Mouse (Mus musculus): Measurements from ENCODE around the gene BC017158.
"Not testable (repeated sequence)": the region's sequence is repeated elsewhere in the genome, so short reads cannot be mapped to it uniquely, and the experiment has no call there.

The BC017158 gene

DNA sequence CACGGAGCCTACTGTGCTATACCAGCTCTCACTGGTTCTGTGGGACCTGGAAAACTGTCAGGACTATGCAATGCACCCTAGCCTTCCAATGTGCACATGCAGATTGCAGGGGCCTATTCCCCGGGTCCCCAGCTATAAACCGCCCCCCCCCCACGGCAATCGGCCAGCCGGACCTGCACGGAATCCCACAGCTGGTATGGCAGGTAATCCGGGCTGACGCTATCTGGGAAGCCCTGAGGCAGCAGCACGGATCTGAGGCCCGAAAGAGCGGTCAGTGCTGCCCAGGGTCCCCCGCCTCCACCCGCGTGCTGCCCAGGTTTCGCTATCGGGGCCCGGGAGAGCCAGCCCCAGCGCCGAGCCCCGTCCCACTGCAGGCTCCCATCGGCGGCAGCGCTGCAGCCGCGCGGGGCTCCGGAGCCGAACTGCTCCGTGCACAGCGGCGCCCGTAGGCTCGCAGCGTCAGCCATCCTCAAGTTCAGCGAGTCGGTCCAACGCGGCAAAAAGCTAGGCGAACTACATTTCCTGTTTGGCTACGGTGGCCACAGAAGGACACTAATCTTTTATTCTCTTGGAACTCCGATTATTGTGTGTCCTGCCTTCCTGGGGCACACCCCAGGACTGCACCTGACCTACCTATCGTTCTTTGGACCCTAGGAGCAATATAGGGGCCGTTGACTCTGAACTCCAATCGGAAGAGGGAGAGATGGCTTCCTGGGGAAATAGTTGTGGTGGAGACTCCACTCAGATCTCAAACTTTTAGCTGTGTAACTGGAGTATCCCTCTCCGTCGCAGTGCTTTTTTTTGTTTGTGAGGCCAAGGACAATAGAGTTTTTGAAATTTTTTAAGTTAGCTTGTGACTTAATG, at the start of gene BC017158:
TSS of gene BC017158 (minus strand) at position 554 of the 864 bp plus-strand sequence.
- peak; percentile 68 for DNase-seq (ENCODE audit: low spot score)

DNA sequence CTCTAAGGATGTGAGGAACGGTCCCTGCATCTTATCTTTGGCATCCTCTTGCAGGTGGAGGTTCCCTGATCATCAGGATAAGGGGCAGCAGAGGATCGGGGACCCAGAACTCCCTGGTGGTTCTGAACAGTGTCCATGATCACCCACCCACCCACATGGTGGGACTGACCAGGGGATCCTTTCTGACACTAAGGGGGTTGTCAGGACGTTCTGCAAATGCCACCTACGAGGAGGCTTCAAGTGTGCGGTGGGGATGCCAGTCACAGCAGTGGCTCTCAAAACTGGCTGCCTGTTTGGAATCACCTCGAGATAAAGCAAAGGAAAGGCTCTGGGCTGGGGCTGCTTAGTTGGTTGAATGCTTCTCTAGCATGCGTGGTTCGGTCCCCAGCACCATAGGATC, 49.0 kb upstream of the BC017158 start:
- DNase-seq (ENCODE audit: low spot score) = no peak

DNA sequence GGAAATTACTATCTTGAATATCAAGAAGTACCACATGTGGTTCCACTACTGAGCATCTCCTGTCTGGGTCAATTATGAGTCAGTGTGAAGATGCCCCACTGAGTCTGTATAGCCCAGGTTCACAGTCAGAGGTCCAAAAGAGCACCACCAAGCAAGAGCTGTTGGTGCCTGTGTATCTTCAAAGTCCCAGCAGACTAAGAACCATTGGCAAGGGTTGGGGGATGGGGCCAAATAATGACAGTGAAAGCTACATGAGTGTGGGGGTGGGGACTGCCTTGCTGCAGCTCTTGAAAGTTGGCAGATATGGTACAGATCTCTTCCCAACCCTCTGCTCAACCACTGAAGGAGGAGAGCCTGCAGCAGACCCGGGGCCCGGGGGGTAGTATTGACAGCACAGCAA, 48.6 kb upstream of the BC017158 start:
- DNase-seq (ENCODE audit: low spot score) = no peak

DNA sequence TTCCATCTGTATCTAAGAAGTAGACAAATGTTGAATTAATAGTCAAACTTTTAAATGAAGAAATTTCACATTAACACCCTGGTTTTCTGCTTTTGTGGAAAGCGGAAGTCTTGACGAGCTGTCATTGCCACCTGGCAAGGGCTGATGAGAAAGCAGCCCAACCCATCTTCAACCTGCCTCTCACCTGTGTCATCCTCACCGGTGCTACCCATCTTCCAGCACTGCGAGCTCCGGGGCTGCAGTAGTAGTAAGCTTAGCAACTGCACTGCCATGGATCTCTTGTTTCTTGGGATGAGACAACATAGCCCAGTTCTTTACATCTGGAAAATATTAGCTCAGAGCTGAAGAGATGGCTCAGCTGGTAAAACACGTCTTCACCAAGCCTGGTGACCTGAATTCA, 47.7 kb upstream of the BC017158 start:
- no peak for DNase-seq (ENCODE audit: low spot score)

DNA sequence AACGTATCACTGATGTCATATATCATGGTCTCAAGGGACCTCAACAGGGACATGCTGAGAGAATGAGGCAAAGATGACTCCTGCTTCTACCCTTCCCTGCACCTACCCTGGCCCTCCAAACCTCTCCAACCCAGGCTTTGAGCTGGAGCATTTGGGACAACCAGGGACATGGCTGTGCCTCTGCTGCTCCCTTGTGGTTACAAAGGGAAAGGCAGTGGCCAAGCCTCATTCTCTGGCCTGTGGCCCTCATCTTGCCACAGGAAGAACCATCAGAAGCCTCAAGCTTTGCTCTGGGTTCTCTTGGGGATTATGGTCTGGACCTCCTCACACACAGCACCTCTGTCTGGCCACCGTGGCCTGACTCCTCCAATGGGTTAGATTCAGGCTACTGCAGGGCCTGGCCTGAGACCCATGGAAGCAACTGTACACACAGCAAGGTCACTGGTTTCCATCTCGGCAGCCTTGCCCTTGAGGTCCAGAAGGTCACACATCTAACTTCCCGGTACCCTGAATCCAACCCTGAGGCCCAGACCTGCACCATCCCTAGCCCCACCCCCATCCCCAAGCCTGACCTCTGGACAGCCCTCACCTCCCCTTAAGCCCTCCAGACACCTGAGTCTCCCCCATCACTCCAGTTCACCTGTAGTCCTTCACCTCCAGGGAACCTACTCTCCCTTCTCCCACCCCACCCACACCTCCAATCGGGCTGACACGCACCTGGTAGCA, 47.1 kb upstream of the BC017158 start:
- peak; percentile 78 for DNase-seq (ENCODE audit: low spot score)

DNA sequence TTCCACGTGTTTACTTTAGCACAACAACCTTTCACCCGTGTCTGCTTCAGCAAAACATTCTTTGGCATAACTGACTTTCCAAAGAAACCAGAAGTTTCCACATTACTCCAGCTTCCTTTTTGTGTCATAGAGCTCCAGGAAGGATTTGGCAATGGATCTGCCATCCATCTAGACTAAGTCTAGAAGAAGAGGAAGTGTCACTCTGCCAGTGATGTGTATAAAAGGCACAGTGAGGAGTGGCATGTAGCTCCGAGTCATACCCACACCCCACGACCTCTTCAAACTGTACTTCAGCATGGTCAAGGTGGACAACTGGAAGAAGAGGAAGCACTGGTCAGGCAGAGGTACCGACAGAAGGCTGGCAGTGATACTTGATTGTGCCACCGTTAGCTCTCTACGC, 46.5 kb upstream of the BC017158 start:
- DNase-seq (ENCODE audit: low spot score) = no peak

DNA sequence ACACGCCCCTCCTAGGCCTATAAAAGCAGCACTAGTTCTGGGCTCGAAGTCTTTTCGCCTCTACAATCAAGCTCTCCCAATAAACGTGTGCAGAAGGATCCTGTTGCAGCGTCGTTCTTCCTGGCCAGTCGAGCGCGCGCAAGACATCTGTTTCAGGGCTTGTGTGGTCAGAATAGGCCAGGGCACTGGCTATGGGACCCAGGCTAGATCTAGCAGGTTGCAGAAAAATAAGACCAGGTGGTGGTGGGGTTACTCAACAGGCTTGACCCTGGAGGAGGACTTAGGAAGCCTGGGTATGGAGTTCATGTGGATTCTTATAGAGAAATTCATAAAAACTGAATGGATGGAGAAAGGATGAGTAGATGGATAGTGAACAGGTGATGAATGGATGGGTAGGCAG, 44.7 kb upstream of the BC017158 start:
- not testable (repeated sequence) for DNase-seq (ENCODE audit: low spot score)

DNA sequence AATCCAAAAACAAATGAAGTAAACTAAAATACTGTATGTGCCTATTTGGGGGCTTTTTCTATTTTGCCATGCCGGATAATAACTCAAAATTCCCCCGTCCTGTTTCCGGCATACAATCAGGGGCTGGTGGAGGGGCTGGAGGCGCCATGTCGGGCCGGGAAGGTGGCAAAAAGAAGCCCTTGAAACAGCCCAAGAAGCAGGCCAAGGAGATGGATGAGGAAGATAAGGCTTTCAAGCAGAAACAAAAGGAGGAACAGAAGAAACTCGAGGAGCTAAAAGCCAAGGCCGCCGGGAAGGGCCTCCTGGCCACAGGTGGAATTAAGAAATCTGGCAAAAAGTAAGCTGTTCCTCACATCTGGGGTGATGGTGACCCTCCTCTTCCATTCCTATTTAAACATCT, 42.4 kb upstream of the BC017158 start:
- DNase-seq (ENCODE audit: low spot score) = not testable (repeated sequence)

DNA sequence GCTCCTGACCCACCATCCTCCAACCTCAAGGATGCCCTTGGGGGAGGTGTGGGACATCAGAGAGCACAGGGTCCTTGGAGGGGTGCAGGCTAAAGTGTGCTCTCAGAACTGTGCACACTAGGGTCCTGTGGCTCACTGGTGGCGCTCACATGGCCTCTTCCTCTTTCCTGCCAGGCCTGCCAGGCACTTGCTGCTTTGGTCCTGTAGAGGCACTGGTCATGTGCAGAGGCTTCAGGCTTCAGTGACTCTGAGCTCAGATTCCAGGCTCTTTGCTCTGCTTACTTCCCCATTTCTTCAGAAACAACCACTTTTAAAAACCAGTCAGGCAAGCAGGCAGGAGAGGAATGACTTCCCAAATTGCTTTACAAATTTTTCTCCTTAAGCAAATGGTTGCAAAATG, 34.9 kb upstream of the BC017158 start:
- peak; percentile 22 for DNase-seq (ENCODE audit: low spot score)

DNA sequence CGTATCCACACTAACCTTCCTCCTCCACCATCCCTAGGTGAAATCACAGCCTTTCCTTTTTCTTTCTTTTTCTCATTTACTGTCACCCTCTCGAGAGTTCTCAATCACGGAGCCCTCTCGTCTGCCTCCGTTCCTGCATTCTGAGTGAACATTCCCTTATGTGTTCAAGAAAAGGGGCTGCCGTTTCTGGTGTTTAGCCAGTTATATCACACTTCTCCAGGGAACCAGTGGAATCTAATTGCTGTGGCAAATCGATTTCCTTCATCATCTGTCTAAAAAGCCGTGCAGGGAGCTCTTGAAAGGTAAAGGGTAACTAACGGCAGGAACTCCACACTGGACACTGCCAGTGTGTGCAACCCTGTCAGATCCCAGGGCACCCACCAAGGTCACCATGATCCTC, 33.0 kb upstream of the BC017158 start:
- no peak for DNase-seq (ENCODE audit: low spot score)

DNA sequence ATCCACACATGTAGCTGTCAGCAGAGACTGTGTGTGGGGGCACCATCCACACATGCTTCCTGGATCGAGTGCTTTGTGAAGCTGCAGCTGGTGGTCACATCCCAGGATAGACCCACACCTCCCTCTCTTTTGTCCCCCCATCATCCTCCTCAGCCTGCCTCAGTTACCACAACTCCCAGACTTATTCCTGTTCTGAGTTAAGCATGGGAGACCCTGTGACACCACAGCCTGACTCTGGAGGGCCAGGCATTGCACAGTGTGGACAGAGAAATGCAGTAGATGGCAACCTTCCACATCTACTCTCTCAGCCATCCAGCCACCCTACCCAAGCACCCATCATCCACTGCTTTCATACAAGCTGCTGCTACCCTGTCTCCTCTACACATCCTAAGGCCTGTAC, 27.0 kb upstream of the BC017158 start:
- no peak for DNase-seq (ENCODE audit: low spot score)

DNA sequence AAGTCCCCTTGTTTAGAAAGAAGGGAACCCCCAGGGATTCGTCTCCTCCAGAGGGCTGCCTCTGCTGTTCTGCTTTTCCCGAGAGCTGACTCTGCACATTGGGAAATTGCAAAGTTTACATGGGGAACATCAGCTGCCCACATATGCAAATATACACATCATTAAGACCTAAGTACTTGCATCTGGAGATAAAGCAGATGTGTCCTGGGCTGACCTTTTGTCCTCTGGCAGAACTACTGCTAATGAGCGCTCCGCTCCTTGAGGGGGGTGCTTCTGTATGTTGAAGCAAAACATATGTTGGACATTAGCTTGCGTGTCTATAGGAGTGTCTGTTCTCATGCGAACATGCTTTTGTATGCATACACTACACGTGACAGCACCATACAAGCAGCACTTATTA, 23.3 kb upstream of the BC017158 start:
- DNase-seq (ENCODE audit: low spot score) = no peak

DNA sequence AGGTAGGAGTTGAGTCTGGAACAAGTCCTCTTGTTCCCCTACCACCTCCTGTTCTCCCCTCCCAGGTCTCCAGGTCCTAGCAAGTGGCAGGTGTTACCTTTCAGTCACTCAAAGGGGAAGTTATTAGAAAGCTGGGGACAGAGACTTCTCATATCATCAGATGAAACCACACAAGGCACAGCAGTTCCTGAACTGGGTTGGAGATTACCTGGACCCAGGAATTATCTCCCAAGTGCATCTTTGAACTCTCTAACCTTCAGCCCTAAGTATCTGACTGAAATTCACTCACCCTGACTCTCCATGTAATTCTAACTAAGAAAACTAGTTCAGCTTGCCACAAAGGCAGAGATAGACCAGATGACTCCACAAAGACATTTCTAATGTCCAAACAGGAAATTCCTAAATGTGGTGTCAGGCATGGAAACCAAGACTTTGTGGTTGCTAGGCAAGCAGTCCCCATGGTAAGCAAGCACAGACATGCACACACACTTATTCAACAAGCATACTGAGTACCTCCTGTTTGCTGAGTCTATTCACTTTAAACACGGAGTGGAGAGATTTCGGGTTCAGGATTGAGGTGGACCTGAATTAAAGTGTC, 22.3 kb upstream of the BC017158 start:
- no peak for DNase-seq (ENCODE audit: low spot score)

DNA sequence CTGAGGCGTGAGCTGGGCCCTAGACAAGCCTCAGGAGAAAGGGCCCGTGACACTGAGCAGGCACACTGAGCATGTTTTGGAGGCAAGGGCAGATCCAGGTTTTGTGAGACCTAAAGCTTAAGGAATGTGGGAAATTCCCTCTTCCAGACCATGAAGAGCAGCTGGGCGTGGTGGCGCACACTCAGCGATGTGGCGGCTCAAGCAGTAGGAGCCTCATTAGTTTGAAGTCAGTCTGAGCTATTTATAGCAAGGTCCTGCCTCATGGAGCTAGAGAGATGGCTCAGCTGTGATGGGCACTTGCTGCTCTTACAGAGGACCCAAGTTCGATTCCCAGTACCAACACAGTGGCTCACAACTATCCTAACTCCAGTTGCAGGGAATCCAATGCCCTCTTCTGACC, 21.2 kb upstream of the BC017158 start:
- no peak for DNase-seq (ENCODE audit: low spot score)

DNA sequence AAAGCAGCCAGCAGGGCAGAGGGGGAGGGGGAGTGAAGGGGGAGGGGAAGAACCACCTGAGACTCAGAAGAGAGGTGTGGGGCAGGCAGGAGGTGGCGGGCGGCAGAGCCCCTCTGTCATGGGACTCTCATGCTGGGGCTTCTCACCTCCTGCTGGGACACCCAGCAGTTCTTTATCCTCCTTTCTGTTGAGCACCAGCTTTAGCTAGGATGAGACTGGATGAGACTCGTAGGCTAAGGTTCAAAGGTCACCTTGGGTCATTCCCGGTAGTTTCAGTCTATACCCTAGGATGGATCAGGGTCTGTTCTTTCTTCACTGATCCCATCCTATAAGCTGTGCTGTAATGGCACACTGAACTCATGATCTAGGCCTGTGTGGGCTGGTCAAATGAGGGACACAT, 19.0 kb upstream of the BC017158 start:
- DNase-seq (ENCODE audit: low spot score) = no peak

DNA sequence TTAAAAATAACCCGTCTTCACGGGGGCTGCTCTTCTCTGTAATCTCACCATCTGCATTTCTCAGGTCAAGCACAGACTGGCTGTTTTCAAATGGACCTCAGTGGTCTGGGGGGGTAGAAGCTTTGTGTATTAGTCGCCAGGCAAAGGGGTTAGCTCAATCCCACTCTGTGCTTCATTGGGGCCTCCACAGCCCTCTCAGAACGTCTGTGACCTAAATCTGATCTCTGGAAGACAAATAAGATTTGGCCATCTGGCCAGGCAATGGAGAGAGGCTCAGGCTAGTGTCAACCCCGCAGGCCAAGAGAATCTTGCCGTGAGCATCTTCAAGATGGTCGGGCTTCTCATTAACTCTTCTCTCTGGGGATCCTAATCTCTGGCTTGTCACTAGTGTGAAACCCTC, 16.5 kb upstream of the BC017158 start:
- DNase-seq (ENCODE audit: low spot score) = no peak

DNA sequence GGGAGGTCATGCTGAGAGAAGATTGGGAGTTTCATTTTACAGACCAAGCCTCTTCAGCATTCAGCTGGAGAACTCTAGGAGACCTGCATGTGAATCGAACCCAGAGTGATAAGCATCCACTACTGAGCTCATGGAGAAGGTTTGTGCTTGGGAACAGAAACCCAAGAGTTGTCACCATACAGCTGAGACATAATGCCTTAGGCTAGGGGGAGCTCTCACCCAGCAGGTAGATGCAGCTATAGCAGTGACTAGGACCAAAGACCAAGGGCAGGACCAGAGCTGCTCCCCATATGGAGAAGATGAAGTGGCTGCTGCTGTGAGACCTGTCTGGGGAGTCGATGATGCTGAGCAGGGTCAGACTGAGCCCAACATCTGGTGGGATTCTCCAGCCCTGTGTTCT, 15.6 kb upstream of the BC017158 start:
- no peak for DNase-seq (ENCODE audit: low spot score)

DNA sequence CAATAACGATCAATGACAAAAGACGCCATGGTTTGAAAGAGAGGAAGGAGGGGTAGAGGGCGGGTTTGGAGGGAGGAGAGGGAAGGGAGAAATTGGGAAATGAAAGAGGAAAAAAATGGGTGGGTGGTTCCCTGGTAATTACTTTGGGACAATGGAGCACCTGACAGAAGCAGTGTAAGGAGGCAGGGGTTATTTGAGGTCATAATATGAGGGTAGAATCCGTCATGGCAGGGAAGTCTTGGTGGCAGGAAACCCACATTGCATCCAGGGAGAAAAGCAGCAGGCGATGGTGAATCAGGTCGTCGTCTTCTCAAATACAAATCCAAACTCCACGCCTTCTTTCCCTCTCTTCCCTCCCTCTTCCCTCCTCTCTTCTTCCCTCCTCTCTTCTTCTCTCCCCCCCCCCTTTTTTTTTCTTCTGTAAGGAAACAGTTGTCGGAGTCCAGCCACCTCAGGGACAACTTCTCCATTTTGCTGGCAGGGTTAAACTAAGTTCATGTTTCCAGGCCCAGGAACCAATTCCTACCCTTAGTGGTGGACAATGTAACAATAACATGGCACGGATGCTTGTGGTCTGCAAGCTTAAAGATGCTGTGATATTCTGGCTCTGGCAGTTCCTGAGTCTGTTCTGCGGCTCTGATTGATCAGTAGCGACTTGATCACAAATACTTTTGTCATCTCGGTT, 14.5 kb upstream of the BC017158 start:
- no peak for DNase-seq (ENCODE audit: low spot score)

DNA sequence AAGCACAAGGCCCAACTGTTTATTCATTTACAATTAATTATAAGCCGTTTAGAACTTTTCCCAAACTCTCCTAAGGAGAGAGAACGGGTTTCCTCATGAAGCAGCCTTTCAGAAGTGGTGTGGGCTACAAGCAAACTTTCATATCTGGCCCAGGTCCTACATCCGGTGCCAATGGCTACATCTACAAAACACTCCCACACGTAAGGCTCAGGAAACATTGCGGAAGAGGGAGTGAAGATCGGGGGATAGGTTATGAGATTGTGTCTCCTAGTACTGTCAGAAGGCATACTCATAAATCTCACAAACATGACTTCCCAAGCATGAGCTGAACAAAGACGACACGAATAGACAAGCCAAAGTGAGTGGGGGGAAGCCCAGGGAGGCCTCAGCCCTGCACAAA, 13.8 kb upstream of the BC017158 start:
- DNase-seq (ENCODE audit: low spot score) = no peak

DNA sequence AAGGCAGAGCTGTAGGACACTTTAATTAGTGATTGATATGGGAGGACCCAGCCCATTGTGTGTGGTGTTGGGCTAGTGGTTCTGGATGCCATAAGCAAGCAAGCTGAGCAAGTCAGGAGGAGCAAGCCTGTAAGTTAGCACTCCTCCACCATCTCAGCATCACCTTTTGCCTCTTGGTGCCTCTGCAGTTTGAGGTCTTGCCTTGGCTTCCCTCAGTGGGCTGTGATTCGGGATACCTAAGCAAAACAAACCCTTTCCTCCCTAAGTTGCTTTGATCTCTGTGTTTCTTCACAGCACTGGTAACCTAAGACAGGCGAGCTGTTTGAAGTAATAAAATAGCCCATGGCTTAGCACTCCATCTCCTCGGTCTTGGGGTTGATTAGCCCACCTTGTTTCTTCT, 13.3 kb upstream of the BC017158 start:
- DNase-seq (ENCODE audit: low spot score) = no peak

DNA sequence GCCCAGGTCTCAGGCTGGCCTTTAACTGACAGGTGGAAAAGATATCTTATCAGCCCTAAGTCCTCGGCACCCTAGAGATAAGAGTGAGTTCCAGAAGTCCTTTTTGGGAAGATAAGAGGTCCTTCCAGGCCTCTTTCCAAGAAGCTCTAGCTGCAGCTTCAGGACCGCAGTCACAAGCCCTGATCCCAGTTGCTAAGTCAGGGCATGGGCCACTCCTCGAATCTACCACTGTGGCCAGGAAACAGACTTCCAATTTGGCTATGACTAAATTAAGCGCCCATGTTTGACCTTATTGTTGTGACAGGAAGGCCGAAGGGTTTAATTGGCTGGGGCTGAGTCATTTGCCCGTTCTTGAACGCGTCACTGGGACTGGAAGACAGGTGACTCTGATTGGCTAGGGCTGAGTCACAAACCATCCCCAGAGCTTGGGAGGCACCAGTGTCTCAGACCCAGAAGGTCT, 12.3 kb upstream of the BC017158 start:
- DNase-seq (ENCODE audit: low spot score) = no peak

DNA sequence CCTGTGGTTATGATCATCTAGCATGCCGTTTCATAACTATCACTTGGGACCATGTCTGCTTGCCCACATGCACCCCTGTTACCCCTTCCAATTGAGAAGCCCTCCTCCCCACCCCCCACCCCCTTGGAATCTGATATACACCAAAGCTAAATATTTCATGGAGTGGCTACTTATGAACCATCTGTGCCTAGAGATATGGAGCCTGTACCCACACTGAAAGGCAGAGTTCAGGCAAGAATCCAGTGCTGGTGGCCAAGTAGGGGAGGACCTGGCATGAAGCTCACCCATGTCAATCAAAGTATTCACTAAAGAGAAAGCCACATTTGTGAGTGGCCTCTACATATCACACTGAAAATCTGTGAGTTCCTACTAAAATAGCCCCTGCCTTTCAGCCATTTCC, 11.8 kb upstream of the BC017158 start:
- no peak for DNase-seq (ENCODE audit: low spot score)

Data from layer of hippocampus, adult 11-12 months (tissue).